Mouse (Mus musculus): ENCODE data around the gene Vegfa. TPM values are rescaled to one million over a fixed set of nuclear protein-coding genes. Genes with fewer than 3 reads are reported as not detected.
"Not testable (repeated sequence)": the region's sequence is repeated elsewhere in the genome, so short reads cannot be mapped to it uniquely, and the experiment has no call there.

The Vegfa gene
- polyA plus RNA-seq, 1 experiment from 2014 or later: 4.1 TPM

GRCm38 (mm10) chr17:46009182-46009581, 23.0 kb downstream of the Vegfa start:
- H3K27me3 ChIP-seq: no peaks in the 10 kb centered on the region
- 57% methylated on average over 7 of the region's 7 CpGs for WGBS
- H3K27ac ChIP-seq: no peak overlapping the region
- H3K4me1 ChIP-seq (replicated peaks): 0 out of 2 replicates have a peak, but pooled peaks cover 4% of the 10 kb centered on the region
- no peaks in the 10 kb centered on the region for H3K36me3 ChIP-seq
- H3K9me3 ChIP-seq: no peaks in the 10 kb centered on the region
- no peak overlapping the region for H3K4me2 ChIP-seq
- no peak overlapping the region for H3K9ac ChIP-seq
- no peak for ATAC-seq (ENCODE audit: low FRiP score)
- no peak overlapping the region for H3K4me3 ChIP-seq

GRCm38 (mm10) chr17:46005458-46005857, 26.7 kb downstream of the Vegfa start:
- no peak overlapping the region for H3K27ac ChIP-seq
- no peak for ATAC-seq (ENCODE audit: low FRiP score)
- WGBS: 74% methylated on average over 3 of the region's 3 CpGs
- H3K9ac ChIP-seq: no peak overlapping the region
- H3K4me2 ChIP-seq: no peak overlapping the region
- H3K27me3 ChIP-seq: no peaks in the 10 kb centered on the region
- H3K36me3 ChIP-seq: no peaks in the 10 kb centered on the region
- H3K9me3 ChIP-seq: no peaks in the 10 kb centered on the region
- H3K4me3 ChIP-seq: no peak overlapping the region
- 0 out of 2 replicates have a peak, but pooled peaks cover 2% of the 10 kb centered on the region for H3K4me1 ChIP-seq (replicated peaks)

- no peak overlapping the region for H3K4me3 ChIP-seq
- no peaks in the 10 kb centered on the region for H3K4me1 ChIP-seq (replicated peaks)
- no peaks in the 10 kb centered on the region for H3K27me3 ChIP-seq
- H3K9me3 ChIP-seq: no peaks in the 10 kb centered on the region
- 90% methylated on average over 5 of the region's 5 CpGs for WGBS
- H3K9ac ChIP-seq: no peak overlapping the region
- no peaks in the 10 kb centered on the region for H3K36me3 ChIP-seq
- H3K27ac ChIP-seq: no peak overlapping the region
- no peak overlapping the region for H3K4me2 ChIP-seq
- ATAC-seq (ENCODE audit: low FRiP score): no peak
These were observed 27.7 kb downstream of the Vegfa start for GRCm38 (mm10) chr17:46004482-46004881.

- 81% methylated on average over 15 of the region's 15 CpGs for WGBS
- Histone ChIP-seq H3K27ac (no peak overlapping the region), H3K4me2 (no peak overlapping the region), H3K4me1 (replicated peaks) (no peaks in the 10 kb centered on the region), H3K36me3 (no peaks in the 10 kb centered on the region), H3K4me3 (no peak overlapping the region), H3K9me3 (no peaks in the 10 kb centered on the region), H3K9ac (no peak overlapping the region), H3K27me3 (no peaks in the 10 kb centered on the region)
- ATAC-seq (ENCODE audit: low FRiP score): no peak
These were observed 28.3 kb downstream of the Vegfa start for GRCm38 (mm10) chr17:46003717-46004481.

GRCm38 (mm10) chr17:45999366-45999940, 32.7 kb downstream of the Vegfa start:
- H3K4me2 ChIP-seq: no peak overlapping the region
- H3K4me3 ChIP-seq: no peak overlapping the region
- H3K4me1 ChIP-seq (replicated peaks): peaks cover 4% of the 10 kb centered on the region
- no peak overlapping the region for H3K27ac ChIP-seq
- H3K9ac ChIP-seq: no peak overlapping the region
- H3K9me3 ChIP-seq: no peaks in the 10 kb centered on the region
- H3K27me3 ChIP-seq: no peaks in the 10 kb centered on the region
- ATAC-seq (ENCODE audit: low FRiP score): no peak
- 83% methylated on average over 9 of the region's 9 CpGs for WGBS
- H3K36me3 ChIP-seq: no peaks in the 10 kb centered on the region

GRCm38 (mm10) chr17:45998363-45998762, 33.8 kb downstream of the Vegfa start:
- Histone ChIP-seq H3K4me1 (replicated peaks) (peaks cover 8% of the 10 kb centered on the region), H3K9ac (no peak overlapping the region), H3K9me3 (no peaks in the 10 kb centered on the region), H3K36me3 (no peaks in the 10 kb centered on the region), H3K27me3 (no peaks in the 10 kb centered on the region), H3K4me3 (no peak overlapping the region), H3K4me2 (no peak overlapping the region), H3K27ac (no peak overlapping the region)
- ATAC-seq (ENCODE audit: low FRiP score): no peak
- WGBS: 22% methylated on average over 6 of the region's 6 CpGs

- Histone ChIP-seq H3K27me3 (no peaks in the 10 kb centered on the region), H3K4me2 (no peak overlapping the region), H3K4me3 (no peak overlapping the region), H3K9me3 (no peaks in the 10 kb centered on the region), H3K4me1 (replicated peaks) (peaks cover 8% of the 10 kb centered on the region), H3K27ac (no peak overlapping the region), H3K9ac (no peak overlapping the region), H3K36me3 (no peaks in the 10 kb centered on the region)
- no peak for ATAC-seq (ENCODE audit: low FRiP score)
- 89% methylated on average over 9 of the region's 9 CpGs for WGBS
These were observed 35.2 kb downstream of the Vegfa start for GRCm38 (mm10) chr17:45996921-45997444.

- Histone ChIP-seq H3K27me3 (no peaks in the 10 kb centered on the region), H3K9me3 (peaks cover 6% of the 10 kb centered on the region; the same call in 1 of the 2 replicates)
These were observed 37.8 kb downstream of the Vegfa start for GRCm38 (mm10) chr17:45994281-45994817.

GRCm38 (mm10) chr17:45986915-45987314, 45.3 kb downstream of the Vegfa start:
- Histone ChIP-seq H3K4me3 (no peak overlapping the region), H3K36me3 (no peaks in the 10 kb centered on the region), H3K4me1 (replicated peaks) (no peaks in the 10 kb centered on the region), H3K27ac (no peak overlapping the region), H3K4me2 (no peak overlapping the region), H3K9ac (no peak overlapping the region), H3K9me3 (peaks cover 11% of the 10 kb centered on the region; the same call in 1 of the 2 replicates), H3K27me3 (no peaks in the 10 kb centered on the region)
- no peak for ATAC-seq (ENCODE audit: low FRiP score)
- 93% methylated on average over 3 of the region's 3 CpGs for WGBS

More at GRCm38 (mm10) chr17:45994281-45994817, 37.8 kb downstream of the Vegfa start:
- 71% methylated on average over 11 of the region's 11 CpGs for WGBS
- no peak overlapping the region for H3K4me3 ChIP-seq
- H3K9ac ChIP-seq: no peak overlapping the region; the same call in 1 of the 2 replicates
- H3K27ac ChIP-seq: no peak overlapping the region
- no peak overlapping the region for H3K4me2 ChIP-seq
- H3K36me3 ChIP-seq: no peaks in the 10 kb centered on the region
- peaks cover 8% of the 10 kb centered on the region for H3K4me1 ChIP-seq (replicated peaks)
- no peak for ATAC-seq (ENCODE audit: low FRiP score)

GRCm38 (mm10) chr17:45986374-45986773, 45.8 kb downstream of the Vegfa start:
- no peaks in the 10 kb centered on the region for H3K4me1 ChIP-seq (replicated peaks)
- H3K9me3 ChIP-seq: peaks cover 11% of the 10 kb centered on the region; the same call in 1 of the 2 replicates
- H3K4me3 ChIP-seq: no peak overlapping the region
- no peak overlapping the region for H3K27ac ChIP-seq
- no peaks in the 10 kb centered on the region for H3K27me3 ChIP-seq
- H3K36me3 ChIP-seq: no peaks in the 10 kb centered on the region
- no peak overlapping the region for H3K9ac ChIP-seq
- no peak overlapping the region for H3K4me2 ChIP-seq
- WGBS: 87% methylated on average over 6 of the region's 6 CpGs
- no peak for ATAC-seq (ENCODE audit: low FRiP score)

GRCm38 (mm10) chr17:45983185-45983584, 49.0 kb downstream of the Vegfa start:
- not testable (repeated sequence) for H3K27ac ChIP-seq; H3K9ac ChIP-seq; H3K27me3 ChIP-seq; H3K9me3 ChIP-seq; H3K4me3 ChIP-seq; ATAC-seq (ENCODE audit: low FRiP score); H3K36me3 ChIP-seq; H3K4me2 ChIP-seq; H3K4me1 ChIP-seq (replicated peaks)
- 100% methylated on average over 1 of the region's 1 CpGs for WGBS

- no peaks in the 10 kb centered on the region for H3K36me3 ChIP-seq
- WGBS: 62% methylated on average over 1 of the region's 1 CpGs
- ATAC-seq (ENCODE audit: low FRiP score): no peak
- H3K4me2 ChIP-seq: no peak overlapping the region
- no peaks in the 10 kb centered on the region for H3K27me3 ChIP-seq
- no peak overlapping the region for H3K9ac ChIP-seq
- H3K4me1 ChIP-seq (replicated peaks): no peaks in the 10 kb centered on the region
- no peak overlapping the region for H3K4me3 ChIP-seq
- H3K27ac ChIP-seq: no peak overlapping the region
- no peaks in the 10 kb centered on the region for H3K9me3 ChIP-seq
These were observed 50.3 kb downstream of the Vegfa start for GRCm38 (mm10) chr17:45981841-45982240.
